Mouse (Mus musculus): ENCODE results near the gene Slc2a3.

GRCm38 (mm10) chr6:122825166-122825565, 23.7 kb upstream of the Slc2a3 start:
- TF ChIP-seq CTCF (IDR thresholded peaks at IDR 0.05; ENCODE audit: control insufficient read depth, insufficient read depth, insufficient read length) (no peak), MAX (IDR thresholded peaks at IDR 0.05) (no peak), MYOD1 (IDR thresholded peaks at IDR 0.05; ENCODE audit: control insufficient read depth, insufficient read length, low read depth) (no peak), CEBPB (IDR thresholded peaks at IDR 0.05; ENCODE audit: low read depth) (no peak), MYOG (IDR thresholded peaks at IDR 0.05; ENCODE audit: control insufficient read depth, extremely low read depth, insufficient read length) (no peak), FOSL1 (IDR thresholded peaks at IDR 0.05; ENCODE audit: insufficient read depth, low read length, poor library complexity, severe bottlenecking) (no peak)
